Mouse (Mus musculus) midbrain, embryonic 14.5 days (tissue): ENCODE measurements around the gene Htr2b. TPM values are rescaled to one million over a fixed set of nuclear protein-coding genes. Genes with fewer than 3 reads are reported as not detected.

Experiments used
- ATAC-seq: fragments of 200-750 bp; cut with Nextera tagmentation; 2 replicates; pipeline ENCODE4 v1.8.0; 2017; ENCODE audit warnings: moderate number of reproducible peaks, moderate library complexity; ENCODE audit not compliant: low FRiP score, low TSS enrichment
- DNase-seq: peaks from one replicate; pipeline ENCODE4 v3.0.0-alpha.2; 2015
- H3K27ac ChIP-seq: fragments of 300-500 bp; sonication (generic); replicated peaks from 2 replicates; pipeline ENCODE4 v1.5.1; 2014; ENCODE audit warnings: mild to moderate bottlenecking, low read depth, low read length, moderate library complexity
- H3K27me3 ChIP-seq: fragments of 300-500 bp; sonication (generic); 2 replicates; pipeline ENCODE4 v1.6.1; 2014; ENCODE audit warnings: low read length, control low read depth, mixed read lengths; ENCODE audit not compliant: control insufficient read depth, insufficient read depth
- H3K36me3 ChIP-seq: fragments of 300-500 bp; sonication (generic); 2 replicates; pipeline ENCODE4 v1.6.1; 2014; ENCODE audit warnings: low read length, control low read depth; ENCODE audit not compliant: control insufficient read depth, insufficient read depth
- H3K4me1 ChIP-seq: fragments of 300-500 bp; sonication (generic); 2 replicates; pipeline ENCODE4 v1.6.1; 2014; ENCODE audit warnings: mild to moderate bottlenecking, antibody characterized with exemption, low read length, control low read depth; ENCODE audit not compliant: control insufficient read depth, insufficient read depth
- H3K4me2 ChIP-seq: fragments of 300-500 bp; sonication (generic); 2 replicates; pipeline ENCODE4 v1.6.1; 2014; ENCODE audit warnings: mild to moderate bottlenecking, low read length, moderate library complexity
- H3K4me3 ChIP-seq: fragments of 300-500 bp; sonication (generic); replicated peaks from 2 replicates; pipeline ENCODE4 v1.5.1; 2014; ENCODE audit warnings: low read depth, low read length
- H3K9ac ChIP-seq: fragments of 300-500 bp; sonication (generic); replicated peaks from 2 replicates; pipeline ENCODE4 v1.6.1; 2014; ENCODE audit warnings: mild to moderate bottlenecking, low read length, moderate library complexity
- H3K9me3 ChIP-seq: fragments of 300-500 bp; sonication (generic); 2 replicates; pipeline ENCODE4 v1.6.1; 2016; ENCODE audit warnings: low read length, control low read depth, mixed read lengths; ENCODE audit not compliant: control insufficient read depth
- WGBS: fragments of 180-500 bp; shearing (Covaris S2); extraction: QIAGEN DNeasy Blood & Tissue Kit; methylation state at CpG from one replicate; pipeline ENCODE4 v1.1.7; 2014; 5-methylcytosine and 5-hydroxymethylcytosine counted together
- polyA plus RNA-seq: library from polyadenylated mRNA; unstranded; fragments of >200 nt; fragmentation: Nextera tagmentation; extraction: Ambion mirVana; gene quantifications from 2 replicates; pipeline ENCODE4 v1.2.1, GENCODE M21; 2014

Htr2b gene
- polyA plus RNA-seq, 1 experiment from 2014 or later: 0.24 TPM

DNA sequence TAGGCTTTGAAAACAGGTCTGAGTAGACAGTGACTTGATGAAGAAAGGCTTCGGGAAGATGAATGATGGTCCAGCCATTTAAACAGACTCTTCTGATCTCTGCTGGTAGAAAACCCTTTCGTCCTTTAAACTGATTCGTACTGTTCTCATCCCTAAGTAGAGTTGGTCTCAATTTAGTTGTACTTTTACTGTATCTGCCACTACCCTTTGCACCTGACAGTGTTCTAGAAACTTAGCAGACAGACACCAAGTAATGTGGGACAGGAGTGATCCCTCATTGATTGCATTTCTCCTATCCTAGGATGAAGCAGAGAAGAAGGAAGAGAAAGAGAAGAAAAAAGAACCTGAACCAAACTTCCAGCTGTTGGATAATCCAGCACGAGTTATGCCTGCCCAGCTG, 21.6 kb upstream of the Htr2b start, which contains the start of gene Gm21972:
TSS of gene Gm21972 (plus strand) at position 301 of the 400 bp plus-strand sequence.
- Histone ChIP-seq H3K9ac (no peak within 1 kb of the TSS), H3K9me3 (no peaks in the 10 kb centered on the region), H3K4me2 (no peak within 1 kb of the TSS), H3K27ac (no peak within 1 kb of the TSS), H3K36me3 (peaks cover 82% of the 10 kb centered on the region), H3K4me3 (no peak within 1 kb of the TSS), H3K27me3 (no peaks in the 10 kb centered on the region), H3K4me1 (no peaks in the 10 kb centered on the region)
- DNase-seq (no peak), ATAC-seq (no peak)
- 98% methylated on average over 4 of the region's 4 CpGs for WGBS

DNA sequence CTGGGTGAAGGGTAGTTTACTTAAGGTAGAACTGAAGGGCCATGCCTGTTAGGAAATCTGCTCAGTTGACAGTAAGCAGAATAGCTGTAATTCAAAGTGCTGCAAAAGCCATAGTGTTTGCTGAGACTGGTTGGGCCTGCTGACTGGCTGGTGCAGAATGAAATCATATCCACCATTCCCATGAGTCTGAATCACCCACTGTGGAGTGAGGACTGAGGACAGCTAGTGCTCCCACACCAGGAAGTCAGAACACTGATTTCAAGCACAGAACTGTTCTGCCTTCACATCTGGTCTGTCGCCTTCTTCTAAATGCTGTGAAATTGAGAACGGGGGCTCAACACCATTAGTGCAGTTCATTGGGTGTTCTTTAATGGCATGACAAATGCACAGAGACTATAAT, 14.3 kb upstream of the Htr2b start:
- no peaks in the 10 kb centered on the region for H3K27me3 ChIP-seq
- H3K27ac ChIP-seq: no peak overlapping the region
- H3K9me3 ChIP-seq: no peaks in the 10 kb centered on the region
- no peak overlapping the region for H3K4me3 ChIP-seq
- H3K4me1 ChIP-seq: no peaks in the 10 kb centered on the region
- H3K4me2 ChIP-seq: no peak overlapping the region
- no peak overlapping the region for H3K9ac ChIP-seq
- DNase-seq: no peak
- peaks cover 74% of the 10 kb centered on the region for H3K36me3 ChIP-seq
- WGBS: 97% methylated on average over 2 of the region's 2 CpGs
- ATAC-seq: no peak

DNA sequence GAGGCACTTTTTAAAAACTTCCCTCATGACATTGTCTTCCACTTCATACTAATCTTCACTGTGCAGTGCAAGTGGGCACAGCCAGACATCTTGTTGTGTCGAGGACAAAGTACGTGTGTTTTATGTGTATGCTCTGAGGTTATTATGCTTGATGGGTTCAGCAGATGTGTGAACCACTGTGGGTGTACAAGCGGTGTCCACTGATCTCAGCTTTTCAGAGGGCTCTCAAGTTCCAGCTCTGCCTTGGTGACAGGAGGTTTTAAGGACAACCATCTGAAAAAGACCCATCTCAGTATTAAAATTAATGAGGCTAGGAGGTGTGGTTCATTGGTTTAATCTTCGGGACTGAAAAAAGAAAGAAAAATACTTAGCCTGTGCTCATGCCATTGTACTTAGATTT, 7.8 kb upstream of the Htr2b start:
- DNase-seq: no peak
- ATAC-seq: no peak
- no peaks in the 10 kb centered on the region for H3K27me3 ChIP-seq
- no peaks in the 10 kb centered on the region for H3K4me1 ChIP-seq
- no peak overlapping the region for H3K27ac ChIP-seq
- H3K9ac ChIP-seq: no peak overlapping the region
- H3K36me3 ChIP-seq: peaks cover 68% of the 10 kb centered on the region
- 92% methylated on average over 4 of the region's 4 CpGs for WGBS
- H3K4me2 ChIP-seq: no peak overlapping the region
- no peaks in the 10 kb centered on the region for H3K9me3 ChIP-seq
- H3K4me3 ChIP-seq: no peak overlapping the region

DNA sequence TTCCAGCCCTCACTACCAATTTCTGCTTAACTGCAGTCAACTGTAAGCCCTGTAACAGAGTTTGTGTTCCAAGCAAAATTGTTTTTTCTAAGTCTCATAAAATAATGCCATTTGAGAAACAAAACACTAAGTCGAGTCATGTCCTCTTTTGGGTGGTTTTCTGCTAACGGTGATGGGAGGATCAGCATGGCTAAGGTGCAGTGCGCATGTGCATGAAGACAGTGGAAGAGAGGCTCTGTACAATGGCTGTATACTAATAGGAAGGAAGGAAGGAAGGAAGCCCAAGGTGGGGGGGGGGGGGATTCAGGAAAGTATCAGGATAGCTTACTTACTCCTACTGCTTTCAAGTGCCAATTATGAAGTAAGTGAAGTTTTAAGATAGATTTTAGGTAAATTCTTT, 2.4 kb upstream of the Htr2b start:
- WGBS: 97% methylated on average over 3 of the region's 3 CpGs
- no peak overlapping the region for H3K27ac ChIP-seq
- no peaks in the 10 kb centered on the region for H3K27me3 ChIP-seq
- ATAC-seq: no peak
- DNase-seq: no peak
- H3K4me3 ChIP-seq: no peak overlapping the region
- no peak overlapping the region for H3K9ac ChIP-seq
- no peak overlapping the region for H3K4me2 ChIP-seq
- peaks cover 33% of the 10 kb centered on the region for H3K36me3 ChIP-seq
- H3K9me3 ChIP-seq: no peaks in the 10 kb centered on the region
- no peaks in the 10 kb centered on the region for H3K4me1 ChIP-seq

DNA sequence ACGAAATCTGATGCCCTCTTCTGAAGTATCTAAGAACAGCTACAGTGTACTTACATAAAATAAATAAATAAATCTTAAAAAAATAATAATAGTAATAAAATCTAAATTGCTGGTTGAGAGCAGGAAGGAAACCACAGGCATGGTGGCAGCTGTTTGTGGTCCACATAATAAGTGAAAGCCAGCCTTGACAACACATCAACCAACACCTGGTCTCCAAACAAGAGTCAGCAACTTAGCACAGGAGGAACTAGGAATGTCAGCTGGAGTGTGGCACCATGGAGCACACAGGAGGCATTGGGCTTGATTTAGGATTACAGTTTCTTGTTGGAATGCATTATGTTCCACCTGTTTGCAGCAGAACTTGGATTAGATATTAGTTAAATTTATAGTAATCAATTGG, 6.7 kb downstream of the Htr2b start:
- Histone ChIP-seq H3K4me1 (no peaks in the 10 kb centered on the region), H3K9me3 (no peaks in the 10 kb centered on the region), H3K9ac (no peak overlapping the region), H3K4me2 (no peak overlapping the region), H3K27me3 (no peaks in the 10 kb centered on the region), H3K27ac (no peak overlapping the region), H3K4me3 (no peak overlapping the region), H3K36me3 (peaks cover 18% of the 10 kb centered on the region)
- ATAC-seq (no peak), DNase-seq (no peak)
- 94% methylated on average over 1 of the region's 1 CpGs for WGBS

DNA sequence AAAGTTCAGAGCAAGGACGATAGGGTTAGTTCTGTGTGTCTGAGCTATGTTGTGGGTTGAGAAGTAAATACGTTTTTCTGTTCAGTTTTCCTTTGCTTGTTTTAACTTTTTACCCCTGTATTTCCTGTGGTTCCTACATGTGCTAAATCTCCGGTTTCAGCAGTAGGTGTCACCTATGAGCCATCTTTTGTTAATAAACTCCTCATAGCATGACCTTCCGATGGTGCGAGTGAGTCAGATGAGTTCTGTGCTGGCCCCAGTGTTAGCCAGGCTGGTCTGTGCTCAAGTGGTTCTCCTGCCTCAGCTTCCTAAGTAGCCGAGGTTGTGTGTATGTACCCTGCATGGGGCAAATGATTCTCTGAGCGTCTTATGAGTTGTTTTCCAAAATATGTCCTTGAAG, 17.4 kb downstream of the Htr2b start:
- no peaks in the 10 kb centered on the region for H3K4me1 ChIP-seq
- DNase-seq (no peak), ATAC-seq (no peak)
- no peak overlapping the region for H3K4me3 ChIP-seq
- H3K9ac ChIP-seq: no peak overlapping the region
- peaks cover 72% of the 10 kb centered on the region for H3K36me3 ChIP-seq
- H3K9me3 ChIP-seq: no peaks in the 10 kb centered on the region
- no peaks in the 10 kb centered on the region for H3K27me3 ChIP-seq
- WGBS: 89% methylated on average over 7 of the region's 7 CpGs
- no peak overlapping the region for H3K27ac ChIP-seq
- no peak overlapping the region for H3K4me2 ChIP-seq

DNA sequence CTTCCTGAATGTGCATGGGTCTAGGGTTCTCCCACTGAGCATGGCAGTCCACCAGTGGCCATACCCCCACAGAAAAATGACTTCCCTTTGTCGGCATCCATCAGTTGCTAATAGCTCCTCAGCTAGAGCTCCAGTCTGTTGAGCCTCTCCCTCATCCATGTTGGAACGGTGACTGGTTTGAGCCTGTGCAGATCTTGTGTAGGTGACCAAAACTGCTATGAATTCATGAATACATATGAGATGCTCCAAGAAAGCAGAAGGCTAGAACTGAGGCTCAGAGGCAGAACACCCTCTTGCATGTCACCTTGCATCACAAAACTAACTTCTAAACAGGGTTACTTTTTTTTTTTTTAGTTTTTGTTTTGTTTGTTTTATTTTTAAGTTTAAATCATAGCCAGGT, 35.2 kb downstream of the Htr2b start:
- Histone ChIP-seq H3K9ac (no peak overlapping the region), H3K4me3 (no peak overlapping the region)
- WGBS: 99% methylated on average over 2 of the region's 2 CpGs

DNA sequence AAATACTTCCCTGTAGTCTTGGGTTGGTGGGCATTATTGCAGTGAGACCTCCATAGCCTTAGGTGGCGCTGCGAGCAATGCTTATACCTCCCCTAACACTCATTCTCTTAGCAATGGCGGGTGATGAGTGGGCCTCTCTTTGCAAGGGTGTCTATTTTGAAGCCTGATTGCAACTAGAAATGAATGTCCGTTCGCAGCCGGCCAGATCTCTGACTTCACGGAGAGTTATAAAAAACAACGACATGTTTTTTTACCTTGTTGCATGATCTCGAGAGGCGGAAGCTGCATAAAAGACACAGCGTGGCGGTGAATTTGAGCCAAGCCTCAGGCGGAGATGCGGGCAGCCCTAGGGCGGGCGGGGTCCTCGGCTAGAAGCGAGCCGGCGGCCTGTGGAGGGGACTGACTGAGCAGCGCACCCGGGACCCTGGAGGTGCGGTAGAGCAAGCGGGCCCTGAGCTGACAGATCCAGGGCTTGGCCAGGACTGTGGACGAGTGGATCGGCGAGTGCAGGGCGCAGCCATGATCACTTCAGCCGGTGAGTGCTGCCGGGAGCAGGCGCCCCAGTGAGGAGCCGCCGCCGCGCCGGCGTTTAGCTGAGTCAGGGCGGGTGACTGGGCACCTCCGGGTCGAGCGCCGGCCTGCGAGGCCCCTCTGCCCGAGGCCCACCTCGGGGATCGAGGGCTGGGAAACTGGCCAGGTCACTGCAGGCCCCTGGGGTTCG, 47.3 kb downstream of the Htr2b start, which contains the start of gene Psmd1:
TSS of gene Psmd1 (plus strand) at position 117 of the 721 bp plus-strand sequence.
- peak within 1 kb of the TSS; percentile 95 for H3K4me2 ChIP-seq
- ATAC-seq: peak; percentile 93
- WGBS: 0% methylated on average over 47 of the region's 47 CpGs

More for the DNA sequence above, 35.2 kb downstream of the Htr2b start:
- Histone ChIP-seq H3K36me3 (peaks cover 80% of the 10 kb centered on the region), H3K4me1 (no peaks in the 10 kb centered on the region), H3K27ac (no peak overlapping the region), H3K27me3 (no peaks in the 10 kb centered on the region), H3K4me2 (no peak overlapping the region), H3K9me3 (no peaks in the 10 kb centered on the region)
- ATAC-seq: no peak
- no peak for DNase-seq

DNA sequence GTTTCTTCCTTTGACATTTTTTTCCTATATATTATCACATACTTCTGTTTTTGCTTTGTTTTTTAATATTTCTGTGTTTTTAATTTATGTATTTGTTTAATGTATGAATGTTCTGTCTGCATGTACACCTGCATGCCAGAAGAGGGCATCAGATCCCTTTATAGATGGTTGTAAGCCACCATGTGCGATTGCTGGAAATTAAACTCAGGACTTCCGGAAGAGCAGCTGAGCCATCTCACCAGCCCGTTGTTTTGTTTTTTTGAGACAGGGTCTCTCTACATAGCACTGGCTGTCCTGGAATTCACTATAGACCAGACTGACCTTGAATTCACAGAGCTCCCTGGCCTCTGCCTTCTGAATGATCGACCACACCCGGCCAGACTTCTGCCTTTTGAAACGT, 49.2 kb downstream of the Htr2b start:
- peaks cover 9% of the 10 kb centered on the region for H3K4me1 ChIP-seq
- no peak overlapping the region for H3K9ac ChIP-seq
- DNase-seq: no peak
- no peak for ATAC-seq
- no peaks in the 10 kb centered on the region for H3K27me3 ChIP-seq
- no peaks in the 10 kb centered on the region for H3K9me3 ChIP-seq
- H3K4me2 ChIP-seq: no peak overlapping the region
- 87% methylated on average over 6 of the region's 6 CpGs for WGBS
- H3K4me3 ChIP-seq: no peak overlapping the region
- H3K36me3 ChIP-seq: no peaks in the 10 kb centered on the region
- H3K27ac ChIP-seq: no peak overlapping the region

More for the DNA sequence above, 47.3 kb downstream of the Htr2b start, which contains the start of gene Psmd1:
- Histone ChIP-seq H3K4me1 (peaks cover 9% of the 10 kb centered on the region), H3K27me3 (no peaks in the 10 kb centered on the region), H3K9me3 (no peaks in the 10 kb centered on the region), H3K4me3 (peak within 1 kb of the TSS; percentile 99), H3K9ac (peak within 1 kb of the TSS; percentile 95), H3K36me3 (no peaks in the 10 kb centered on the region), H3K27ac (peak within 1 kb of the TSS; percentile 79)
- peak; percentile 95 for DNase-seq
